8 mouse cellular contexts compared by ENCODE assay signal in genomic region chr4:149518351-149519220, GRCm38 (mm10). TPM values are rescaled to one million over a fixed set of nuclear protein-coding genes. Genes with fewer than 3 reads are reported as not detected.
A peak's percentile ranks its signal among the peaks of the same experiment; 100 is the strongest.
DNase-seq lines count a peak whose midpoint lies in the region; ATAC-seq and TF ChIP-seq lines count a peak whose summit lies in the region.

No protein-coding gene starts in this region.

- no peak for TF ChIP-seq EP300 in stomach, postnatal 0 days (optimal IDR thresholded peaks at IDR 0.05)

- H3K9me3 ChIP-seq in heart, embryonic 15.5 days (replicated peaks), result no peaks in the 10 kb centered on the region
- H3K9me3 ChIP-seq in liver, embryonic 16.5 days (replicated peaks; ENCODE audit: control insufficient read depth, low read length), result no peaks in the 10 kb centered on the region
- H3K9me3 ChIP-seq in stomach, postnatal 0 days (ENCODE audit: control insufficient read depth, low read length), result no peaks in the 10 kb centered on the region

- TF ChIP-seq CTCF in stomach, postnatal 0 days (IDR thresholded peaks at IDR 0.05; ENCODE audit: low read depth), result no peak

- peaks cover 21% of the 10 kb centered on the region for H3K4me1 ChIP-seq in heart, embryonic 15.5 days (replicated peaks)
- peaks cover 11% of the 10 kb centered on the region for H3K4me1 ChIP-seq in liver, embryonic 16.5 days (ENCODE audit: control insufficient read depth, low read depth, low read length)
- no peaks in the 10 kb centered on the region; the same call in 1 of the 2 replicates for H3K4me1 ChIP-seq in stomach, postnatal 0 days (replicated peaks; ENCODE audit: control insufficient read depth, insufficient read depth)

- DNase-seq in CD4-positive, CD25-positive, alpha-beta regulatory T cell, adult 2 months (ENCODE audit: low read depth, low spot score), result peak; percentile 8
- DNase-seq in right cerebral cortex, postnatal 4 days, result peak; percentile 30
- DNase-seq in right cerebral cortex, postnatal 25 days, result no peak
- DNase-seq in stomach, postnatal 0 days (ENCODE audit: low spot score), result peak; percentile 27

- WGBS in heart, embryonic 15.5 days, result 5% methylated on average over 49 of the region's 52 CpGs
- WGBS in liver, embryonic 16.5 days (ENCODE audit: insufficient replicate concordance), result 6% methylated on average over 45 of the region's 52 CpGs
- WGBS in stomach, postnatal 0 days, result 8% methylated on average over 14 of the region's 52 CpGs

- no peaks in the 10 kb centered on the region for H3K27me3 ChIP-seq in heart, embryonic 15.5 days
- H3K27me3 ChIP-seq in liver, embryonic 16.5 days (ENCODE audit: control insufficient read depth, insufficient read depth, low read depth, low read length), result peaks cover 6% of the 10 kb centered on the region
- no peaks in the 10 kb centered on the region for H3K27me3 ChIP-seq in stomach, postnatal 0 days (ENCODE audit: control insufficient read depth, insufficient read depth, low read length)

- H3K9ac ChIP-seq in heart, embryonic 15.5 days, result peak overlapping the region; percentile 88
- H3K9ac ChIP-seq in liver, embryonic 16.5 days (ENCODE audit: low read depth, low read length), result peak overlapping the region; percentile 68
- peak overlapping the region; percentile 89 for H3K9ac ChIP-seq in stomach, postnatal 0 days (ENCODE audit: low read length)

- peak overlapping the region; percentile 69 for H3K27ac ChIP-seq in heart, embryonic 15.5 days
- no peak overlapping the region for H3K27ac ChIP-seq in liver, embryonic 16.5 days (ENCODE audit: low read length)
- H3K27ac ChIP-seq in stomach, postnatal 0 days (replicated peaks), result peak overlapping the region; percentile 84

- H3K4me3 ChIP-seq in heart, embryonic 15.5 days, result peak overlapping the region; percentile 91
- H3K4me3 ChIP-seq in liver, embryonic 16.5 days (ENCODE audit: low read depth, low read length), result peak overlapping the region; percentile 70
- H3K4me3 ChIP-seq in stomach, postnatal 0 days (ENCODE audit: low read depth, low read length), result peak overlapping the region; percentile 80

- ATAC-seq in CD4-positive, CD25-positive, alpha-beta regulatory T cell, adult 4 months, result no peak
- no peak for ATAC-seq in heart, embryonic 15.5 days (replicated peaks; ENCODE audit: insufficient number of reproducible peaks, insufficient read depth, low FRiP score, low read depth)
- no peak; the same call in 1 of the 2 replicates for ATAC-seq in liver, embryonic 16.5 days (ENCODE audit: low read depth)
- peak; percentile 7; the same call in 1 of the 2 replicates for ATAC-seq in stomach, postnatal 0 days (ENCODE audit: low FRiP score, low TSS enrichment)
- no peak for ATAC-seq in inflammation-experienced regulatory T-cells, adult 6 months

- no peaks in the 10 kb centered on the region for H3K36me3 ChIP-seq in heart, embryonic 15.5 days
- H3K36me3 ChIP-seq in liver, embryonic 16.5 days (ENCODE audit: control insufficient read depth, insufficient read depth), result no peaks in the 10 kb centered on the region
- no peaks in the 10 kb centered on the region for H3K36me3 ChIP-seq in stomach, postnatal 0 days (ENCODE audit: control insufficient read depth, insufficient read depth, low read length)

- H3K4me2 ChIP-seq in heart, embryonic 15.5 days, result peak overlapping the region; percentile 97
- peak overlapping the region; percentile 91 for H3K4me2 ChIP-seq in liver, embryonic 16.5 days (ENCODE audit: low read depth, low read length)
- H3K4me2 ChIP-seq in stomach, postnatal 0 days (replicated peaks; ENCODE audit: low read depth), result peak overlapping the region; percentile 91

RNA-seq across cellular contexts. Expression of gene Ctnnbip1, which starts 0.6 kb away (rescaled TPM):
- under 1 TPM; 0.35 to 0.39 TPM for polyA plus RNA-seq in CD4-positive, CD25-positive, alpha-beta regulatory T cell, adult 4 months (2017; shearing (Covaris generic))
- 34.7 and 38.0 TPM in 2 replicates for polyA plus RNA-seq in heart, embryonic 15.5 days (2015; fragmentation: Nextera tagmentation; extraction: Ambion mirVana)
- polyA plus RNA-seq in liver, embryonic 16.5 days (2015; fragmentation: Nextera tagmentation; extraction: Ambion mirVana), result 7.2 and 8.4 TPM in 2 replicates
- 60.1 and 69.5 TPM in 2 replicates for polyA plus RNA-seq in stomach, postnatal 0 days (2015; fragmentation: Nextera tagmentation; extraction: Ambion mirVana)
- 1 to 10 TPM in 2 of 3 experiments, under 1 TPM in 1; 0.59 to 1.4 (median 1.4) TPM for polyA plus RNA-seq in inflammation-experienced regulatory T-cells, adult 6 months (2017; shearing (Covaris generic))

RNA-seq across cellular contexts. Expression of gene Lzic, which starts 33.6 kb away (rescaled TPM):
- polyA plus RNA-seq in CD4-positive, CD25-positive, alpha-beta regulatory T cell, adult 4 months (2017; shearing (Covaris generic)), result 10 to 100 TPM; 29.0 to 43.3 TPM
- polyA plus RNA-seq in heart, embryonic 15.5 days (2015; fragmentation: Nextera tagmentation; extraction: Ambion mirVana), result 29.8 and 30.6 TPM in 2 replicates
- polyA plus RNA-seq in liver, embryonic 16.5 days (2015; fragmentation: Nextera tagmentation; extraction: Ambion mirVana), result 9.1 and 9.7 TPM in 2 replicates
- polyA plus RNA-seq in stomach, postnatal 0 days (2015; fragmentation: Nextera tagmentation; extraction: Ambion mirVana), result 18.9 and 22.5 TPM in 2 replicates
- 10 to 100 TPM; 26.0 to 43.4 (median 28.2) TPM for polyA plus RNA-seq in inflammation-experienced regulatory T-cells, adult 6 months (2017; shearing (Covaris generic))

RNA-seq across cellular contexts. Expression of gene Nmnat1, which starts 33.6 kb away (rescaled TPM):
- 1 to 10 TPM; 7.3 to 8.2 TPM for polyA plus RNA-seq in CD4-positive, CD25-positive, alpha-beta regulatory T cell, adult 4 months (2017; shearing (Covaris generic))
- polyA plus RNA-seq in heart, embryonic 15.5 days (2015; fragmentation: Nextera tagmentation; extraction: Ambion mirVana), result 11.5 and 12.7 TPM in 2 replicates
- polyA plus RNA-seq in liver, embryonic 16.5 days (2015; fragmentation: Nextera tagmentation; extraction: Ambion mirVana), result 4.7 and 5.2 TPM in 2 replicates
- 6.1 and 6.5 TPM in 2 replicates for polyA plus RNA-seq in stomach, postnatal 0 days (2015; fragmentation: Nextera tagmentation; extraction: Ambion mirVana)
- 1 to 10 TPM; 6.2 to 6.9 (median 6.3) TPM for polyA plus RNA-seq in inflammation-experienced regulatory T-cells, adult 6 months (2017; shearing (Covaris generic))

RNA-seq across cellular contexts. Expression of gene Tmem274, which starts 41.4 kb away (rescaled TPM):
- under 1 TPM in 1 of 2 experiments, not detected in 1; 0.73 TPM for polyA plus RNA-seq in CD4-positive, CD25-positive, alpha-beta regulatory T cell, adult 4 months (2017; shearing (Covaris generic))
- 0.35 and 0.48 TPM in 2 replicates for polyA plus RNA-seq in heart, embryonic 15.5 days (2015; fragmentation: Nextera tagmentation; extraction: Ambion mirVana)
- 0.14 TPM in 1 of 2 replicates, not detected in the other for polyA plus RNA-seq in liver, embryonic 16.5 days (2015; fragmentation: Nextera tagmentation; extraction: Ambion mirVana)
- not detected in 2 replicates for polyA plus RNA-seq in stomach, postnatal 0 days (2015; fragmentation: Nextera tagmentation; extraction: Ambion mirVana)
- polyA plus RNA-seq in inflammation-experienced regulatory T-cells, adult 6 months (2017; shearing (Covaris generic)), result under 1 TPM in 1 of 3 experiments, not detected in 2; 0.63 TPM
